Mouse (Mus musculus): Measurements from ENCODE around the gene Gm20388.
"Not testable (repeated sequence)": the region's sequence is repeated elsewhere in the genome, so short reads cannot be mapped to it uniquely, and the experiment has no call there.

Gm20388 gene

DNA sequence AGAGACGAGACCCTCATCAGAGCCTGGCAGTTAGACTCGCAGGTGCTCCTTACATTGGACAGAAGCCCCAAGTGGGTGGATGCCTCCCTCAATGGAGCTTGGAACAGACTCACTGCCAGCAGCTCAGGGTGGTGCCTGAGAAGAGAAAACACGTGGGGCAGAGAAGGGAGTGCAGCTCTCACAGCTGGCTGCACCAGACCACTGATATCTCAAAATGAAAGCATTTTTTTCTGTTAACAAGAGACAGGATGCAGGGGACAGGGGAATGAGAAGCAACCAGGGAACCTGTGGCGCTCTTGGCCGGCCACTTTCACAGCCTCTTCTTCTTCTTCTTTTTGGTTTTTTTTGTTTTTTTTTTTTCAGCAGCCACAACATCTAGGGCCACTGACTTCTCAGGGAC lies 3563.9 kb downstream of the Gm20388 start:
- intact Hi-C loops (cut with DNase I), result not testable (repeated sequence)

- intact Hi-C loops (cut with DNase I), result no loop called here
Observed at GRCm38 (mm10) chr8:123476911-123477736, 3566.5 kb downstream of the Gm20388 start.

DNA sequence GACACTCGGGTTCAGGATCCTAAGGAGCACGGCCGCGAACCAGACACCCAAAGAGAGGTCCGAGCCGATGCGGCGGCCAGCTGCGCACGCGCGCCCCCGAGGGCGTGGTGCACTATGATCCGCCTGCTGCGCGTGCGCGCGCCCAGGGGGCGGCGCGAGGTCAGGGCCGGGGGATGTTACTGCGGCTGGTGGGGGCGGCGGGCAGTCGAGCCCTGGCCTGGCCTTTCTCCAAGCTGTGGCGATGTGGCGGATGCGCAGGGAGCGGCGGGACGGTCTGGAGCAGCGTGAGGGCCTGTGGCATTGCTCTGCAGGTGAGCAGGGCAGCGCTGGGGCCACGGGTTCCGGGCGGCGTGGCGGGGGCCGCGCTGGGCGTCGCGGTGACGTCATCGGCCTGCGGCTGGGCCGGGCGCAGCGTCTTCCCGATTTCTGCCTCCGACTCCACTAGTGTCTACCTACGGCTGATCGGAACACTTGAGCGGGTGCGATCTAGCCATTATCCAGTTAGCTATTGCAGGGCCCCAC lies 3567.2 kb downstream of the Gm20388 start, which contains the start of gene Afg3l1:
Afg3l1 (plus strand) TSS at position 167 of the 522 bp plus-strand sequence.
- intact Hi-C loops (cut with DNase I), result no loop called here

DNA sequence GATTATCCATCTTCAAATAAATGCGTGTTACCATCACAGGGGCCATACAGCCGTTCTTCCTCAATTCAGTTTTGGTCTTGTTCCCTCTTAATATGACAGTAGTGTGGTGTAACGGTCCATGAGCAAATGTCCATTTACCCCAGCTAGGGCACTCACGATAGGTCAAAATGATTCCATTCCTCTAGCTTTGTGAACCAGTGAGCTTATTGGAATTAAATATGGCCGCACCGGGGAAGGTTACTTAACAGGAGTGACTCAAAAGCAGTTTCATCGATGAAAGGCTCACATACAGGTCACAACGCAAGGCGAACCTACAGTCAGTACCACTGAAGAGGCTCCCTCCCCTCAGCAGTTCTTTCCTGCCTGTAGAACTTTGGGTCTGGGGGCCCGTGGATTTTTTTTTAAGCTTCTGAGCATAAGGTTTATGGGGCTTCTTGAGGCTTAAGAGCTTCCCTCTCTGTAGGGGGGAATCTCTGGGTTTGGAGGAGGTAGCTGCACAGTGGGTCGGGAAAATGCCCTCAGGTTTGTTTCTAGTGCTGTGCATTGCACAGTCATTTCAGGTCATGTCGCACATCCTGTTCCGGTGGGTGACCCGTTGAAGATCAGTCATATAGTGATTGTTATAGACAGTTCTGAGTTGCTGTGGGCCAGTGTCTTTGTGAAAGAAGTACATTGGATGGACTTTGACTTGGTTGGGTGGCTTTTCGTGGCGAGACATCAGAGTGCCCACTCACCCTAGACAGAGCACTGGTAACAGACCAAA lies 3568.0 kb downstream of the Gm20388 start:
- intact Hi-C loops (cut with DNase I), result no loop called here

- intact Hi-C loops (cut with DNase I), result no loop called here
Observed at GRCm38 (mm10) chr8:123482627-123483026, 3572.0 kb downstream of the Gm20388 start.

DNA sequence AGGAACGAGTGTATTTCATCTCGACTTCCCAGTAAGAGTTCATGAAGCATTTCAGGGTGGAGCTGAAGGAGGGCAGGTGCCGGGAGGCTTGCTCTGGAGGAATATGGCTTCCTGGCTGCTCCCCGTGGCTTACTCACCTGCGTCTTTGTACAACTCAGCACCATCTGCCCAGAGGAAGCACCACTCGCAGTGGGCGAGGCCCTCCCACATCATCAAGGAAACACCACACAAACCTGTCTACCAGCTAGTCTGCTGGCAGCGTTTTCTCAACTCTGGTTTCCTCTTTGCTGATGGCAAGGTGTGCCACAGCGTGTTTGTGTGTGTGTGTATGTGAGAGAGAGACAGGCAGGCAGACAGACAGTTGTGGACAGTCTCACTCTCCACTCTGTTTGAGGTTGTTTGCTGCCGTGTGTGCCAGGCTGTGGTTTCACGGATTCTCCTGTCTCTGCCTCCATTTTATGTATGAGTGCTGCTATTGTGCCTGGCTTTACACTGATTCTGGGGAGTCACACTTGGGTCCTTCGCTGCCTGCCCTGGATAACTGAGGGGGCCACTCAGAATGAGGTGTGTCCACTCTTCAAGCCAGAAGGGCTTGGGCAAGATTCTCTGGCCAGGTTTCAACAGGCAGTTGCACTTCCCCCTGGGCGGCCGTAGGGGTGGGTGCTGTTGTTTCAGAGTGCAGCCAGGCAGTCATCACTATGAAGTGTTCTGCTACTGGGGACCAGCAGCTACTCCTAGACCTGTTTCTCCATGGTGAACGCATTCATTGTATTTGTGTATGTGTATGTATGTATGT lies 3580.8 kb downstream of the Gm20388 start:
- intact Hi-C loops (cut with DNase I), result no loop called here

DNA sequence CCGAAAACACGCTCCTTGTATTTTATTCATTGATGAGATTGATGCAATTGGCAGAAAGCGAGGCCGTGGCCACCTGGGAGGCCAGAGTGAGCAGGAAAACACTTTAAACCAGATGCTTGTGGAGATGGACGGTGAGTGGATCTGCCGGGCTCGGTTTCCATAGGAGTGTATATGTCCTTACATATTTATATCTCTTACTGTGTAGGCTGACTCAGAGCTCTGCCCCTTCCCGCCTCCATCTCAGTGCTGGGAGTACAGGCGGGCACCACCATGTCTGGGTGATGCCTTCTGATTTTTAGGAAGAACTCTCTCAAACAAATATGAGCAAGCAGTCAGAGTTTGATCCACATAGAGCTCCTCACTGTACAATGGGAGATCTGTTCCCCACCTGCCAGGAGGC lies 3582.3 kb downstream of the Gm20388 start:
- intact Hi-C loops (cut with DNase I), result no loop called here

DNA sequence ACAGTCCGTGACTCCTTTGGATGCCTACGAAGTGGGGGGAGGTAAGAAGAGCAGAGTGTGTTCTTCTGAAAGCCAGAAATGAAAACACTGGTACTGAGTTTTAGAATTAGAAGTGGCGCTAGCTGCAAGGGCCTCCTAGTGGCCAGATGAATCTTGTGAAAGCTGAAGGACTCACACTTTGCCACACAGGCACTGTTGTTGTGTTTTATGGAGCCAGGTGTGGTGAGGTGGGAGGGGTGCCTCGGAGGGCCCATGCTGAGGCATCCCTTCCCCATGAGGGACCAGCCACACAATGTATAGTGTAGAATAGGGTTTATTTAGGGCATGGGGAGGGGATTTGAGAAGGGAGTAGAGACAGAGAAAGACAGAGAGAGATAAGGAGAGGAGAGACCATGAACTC lies 3587.1 kb downstream of the Gm20388 start:
- intact Hi-C loops (cut with DNase I), result no loop called here

- intact Hi-C loops (cut with DNase I), result no loop called here
Observed at GRCm38 (mm10) chr8:123498963-123499362, 3588.3 kb downstream of the Gm20388 start.

GRCm38 (mm10) chr8:123499556-123499955 lies 3588.9 kb downstream of the Gm20388 start:
- intact Hi-C loops (cut with DNase I), result no loop called here

DNA sequence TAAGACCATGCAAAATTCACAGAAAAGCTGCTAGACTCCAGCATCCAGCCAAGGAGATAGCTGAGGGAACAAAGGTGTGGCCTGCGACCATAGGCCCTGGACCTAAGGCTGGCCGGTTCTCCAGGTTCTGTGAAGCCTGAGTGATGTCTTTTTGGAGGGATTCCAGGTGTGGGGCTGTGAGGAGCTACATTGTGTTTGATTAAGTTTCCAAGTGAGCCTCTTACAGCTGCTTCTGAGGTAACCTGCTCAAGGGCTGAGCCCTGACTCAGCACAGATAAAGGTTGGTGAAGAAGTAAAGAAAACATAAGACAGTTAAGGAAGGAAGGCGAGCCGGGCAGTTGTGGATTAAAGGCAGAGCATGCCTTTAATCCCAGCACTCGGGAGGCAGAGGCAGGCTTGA lies 3591.6 kb downstream of the Gm20388 start:
- intact Hi-C loops (cut with DNase I), result no loop called here

GRCm38 (mm10) chr8:123503801-123504467 lies 3593.3 kb downstream of the Gm20388 start:
- intact Hi-C loops (cut with DNase I), result no loop called here

GRCm38 (mm10) chr8:123504591-123505195 lies 3594.1 kb downstream of the Gm20388 start:
- intact Hi-C loops (cut with DNase I), result no loop called here

- intact Hi-C loops (cut with DNase I), result no loop called here
Observed at GRCm38 (mm10) chr8:123505267-123505666, 3594.6 kb downstream of the Gm20388 start.

GRCm38 (mm10) chr8:123505695-123506094 lies 3595.1 kb downstream of the Gm20388 start:
- intact Hi-C loops (cut with DNase I), result no loop called here

DNA sequence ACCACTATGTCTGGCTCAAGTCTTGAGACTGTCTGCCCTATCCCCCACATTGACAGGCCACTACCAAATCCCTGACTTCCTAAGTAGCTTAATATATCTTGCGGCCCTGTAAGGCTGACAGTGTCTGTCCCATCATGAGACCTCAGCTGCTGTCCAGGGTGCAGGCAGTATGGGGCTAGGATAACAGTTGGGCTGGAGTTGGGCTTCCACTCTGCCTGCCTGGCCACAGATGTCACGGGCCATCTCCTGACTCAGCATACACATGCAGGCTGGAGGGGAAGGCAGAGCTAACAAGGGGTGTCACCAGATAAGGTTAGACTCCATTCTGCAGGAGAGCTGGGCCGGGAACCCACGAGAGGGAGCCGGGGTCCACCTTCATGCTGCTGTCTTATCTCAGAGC lies 3596.5 kb downstream of the Gm20388 start:
- intact Hi-C loops (cut with DNase I), result no loop called here

DNA sequence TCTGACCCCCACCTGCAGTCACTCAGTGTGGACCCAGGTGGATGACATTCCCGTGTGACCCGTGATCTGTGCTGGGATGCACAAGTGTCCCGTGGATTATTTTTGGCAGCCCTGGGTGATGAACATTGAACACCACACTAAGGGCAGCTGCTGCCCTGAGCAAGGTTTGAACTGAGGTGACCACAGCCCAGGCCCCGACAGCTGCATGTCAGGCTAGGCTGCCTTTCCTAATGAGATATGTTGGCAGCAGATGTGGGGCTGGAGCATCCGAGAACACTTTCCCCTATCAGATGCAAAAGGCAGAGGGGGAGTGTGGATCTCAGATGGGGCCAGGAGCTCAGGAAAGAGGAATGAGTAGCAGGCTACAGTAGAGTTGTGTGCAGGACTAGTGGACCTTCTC lies 3600.2 kb downstream of the Gm20388 start:
- intact Hi-C loops (cut with DNase I), result no loop called here

GRCm38 (mm10) chr8:123514136-123514535 lies 3603.5 kb downstream of the Gm20388 start:
- intact Hi-C loops (cut with DNase I), result no loop called here

GRCm38 (mm10) chr8:123514781-123515539 lies 3604.3 kb downstream of the Gm20388 start, which contains the start of gene Dbndd1:
Gene Dbndd1, minus strand, starts transcription at chr8:123515463.
- intact Hi-C loops (cut with DNase I), result no loop called here

DNA sequence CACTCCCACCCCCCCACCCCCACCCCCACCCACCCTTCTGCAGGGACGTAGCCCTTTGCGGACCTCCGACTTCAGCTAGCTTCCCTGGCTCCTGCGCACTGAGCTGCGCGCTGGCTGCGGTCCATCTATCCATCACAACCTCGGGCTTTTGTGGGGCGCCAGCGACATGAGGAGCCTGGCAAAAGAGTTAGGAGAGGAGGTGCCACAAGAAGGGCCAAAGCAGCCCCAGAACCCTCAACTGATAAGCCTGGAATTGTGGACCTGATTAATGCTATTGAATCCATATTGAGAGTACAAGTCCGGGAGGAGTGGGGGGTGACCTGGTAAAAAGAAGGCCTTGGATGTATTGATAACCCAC lies 3604.9 kb downstream of the Gm20388 start:
- intact Hi-C loops (cut with DNase I), result no loop called here

Measured in adrenal gland (tissue).